Mouse (Mus musculus) hindbrain, embryonic 12.5 days (tissue): ENCODE data around the gene Caap1. TPM values are rescaled to one million over a fixed set of nuclear protein-coding genes. Genes with fewer than 3 reads are reported as not detected.

Source experiments
- ATAC-seq: fragments of 200-750 bp; cut with Nextera tagmentation; 2 replicates; pipeline ENCODE4 v1.8.0; 2017; ENCODE audit warnings: moderate TSS enrichment; ENCODE audit not compliant: low FRiP score
- H3K27ac ChIP-seq: fragments of 300-500 bp; sonication (generic); 2 replicates; pipeline ENCODE4 v1.5.1; 2016; ENCODE audit warnings: mild to moderate bottlenecking
- H3K27me3 ChIP-seq: fragments of 300-500 bp; sonication (generic); 2 replicates; pipeline ENCODE4 v1.6.1; 2016; ENCODE audit warnings: mild to moderate bottlenecking
- H3K36me3 ChIP-seq: fragments of 300-500 bp; sonication (generic); 2 replicates; pipeline ENCODE4 v1.6.1; 2016; ENCODE audit warnings: mild to moderate bottlenecking
- H3K4me1 ChIP-seq: fragments of 300-500 bp; sonication (generic); 2 replicates; pipeline ENCODE4 v1.6.1; 2016
- H3K4me2 ChIP-seq: fragments of 300-500 bp; sonication (generic); replicated peaks from 2 replicates; pipeline ENCODE4 v1.6.1; 2016; ENCODE audit warnings: mild to moderate bottlenecking
- H3K4me3 ChIP-seq: fragments of 300-500 bp; sonication (generic); 2 replicates; pipeline ENCODE4 v1.5.1; 2016; ENCODE audit warnings: mild to moderate bottlenecking
- H3K9ac ChIP-seq: fragments of 300-500 bp; sonication (generic); 2 replicates; pipeline ENCODE4 v1.6.1; 2016; ENCODE audit warnings: mild to moderate bottlenecking, moderate library complexity
- H3K9me3 ChIP-seq: fragments of 300-500 bp; sonication (generic); replicated peaks from 2 replicates; pipeline ENCODE4 v1.6.1; 2016; ENCODE audit warnings: mild to moderate bottlenecking
- WGBS: fragments of 180-500 bp; shearing (Covaris S2); methylation state at CpG from one replicate; pipeline ENCODE4 v1.1.7; 2016; 5-methylcytosine and 5-hydroxymethylcytosine counted together
- polyA plus RNA-seq: library from polyadenylated mRNA; unstranded; fragments of >200 nt; fragmentation: Nextera tagmentation; extraction: Ambion mirVana; gene quantifications from 2 replicates; pipeline ENCODE4 v1.2.1, GENCODE M21; 2016

Caap1 gene
- polyA plus RNA-seq: 35.0 and 37.3 TPM in 2 replicates

DNA sequence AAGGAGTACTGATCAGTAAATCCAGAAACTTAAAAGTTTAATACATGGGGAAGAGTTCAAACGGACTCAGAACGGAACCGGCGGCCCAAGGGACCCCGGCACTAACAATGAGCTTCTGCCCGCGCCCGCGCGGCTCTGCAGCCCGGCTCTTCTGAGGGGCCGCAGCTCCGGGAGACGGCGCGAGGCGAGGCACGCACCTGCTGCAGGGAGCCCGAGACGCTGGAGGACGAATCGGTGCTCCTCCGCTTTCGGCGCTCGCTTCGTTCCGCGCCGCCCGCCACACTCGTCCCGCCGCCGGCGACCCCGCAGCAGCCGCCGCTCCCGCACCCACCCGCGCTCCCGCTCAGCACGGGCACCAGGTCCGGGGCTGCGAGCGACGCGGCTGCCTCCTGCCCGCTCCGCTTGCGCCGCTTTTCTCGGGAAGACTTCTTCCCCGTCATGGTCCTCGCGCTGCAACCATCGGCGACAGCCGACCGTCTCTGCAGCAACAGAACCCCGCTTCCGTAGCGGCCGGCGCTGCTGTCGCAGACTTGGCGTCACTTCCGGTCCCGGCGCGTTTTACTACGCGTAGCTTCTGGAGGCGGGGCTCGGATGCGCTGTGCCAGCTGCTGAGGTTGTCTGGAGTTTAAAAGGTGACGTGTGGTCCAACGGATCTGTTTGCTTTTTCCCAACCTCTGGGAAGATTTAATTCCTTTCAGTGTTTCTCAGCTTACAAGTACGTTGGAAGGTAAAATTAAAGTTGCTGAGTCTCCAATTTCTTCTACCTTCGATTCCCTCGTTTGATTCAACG lies at the start of gene Caap1, which contains the start of gene Gm10306:
Gene Caap1, minus strand, starts transcription at position 532 of the 790 bp plus-strand sequence.
Gene Gm10306, plus strand, starts transcription at position 282 of the 790 bp plus-strand sequence.
- peaks cover 9% of the 10 kb centered on the region for H3K4me1 ChIP-seq
- H3K9me3 ChIP-seq: no peaks in the 10 kb centered on the region
- ATAC-seq: peak; percentile 97
- no peaks in the 10 kb centered on the region for H3K27me3 ChIP-seq
- no peaks in the 10 kb centered on the region for H3K36me3 ChIP-seq
- WGBS: 1% methylated on average over 60 of the region's 83 CpGs
- H3K4me2 ChIP-seq: peak within 1 kb of the TSS; percentile 59
- H3K4me3 ChIP-seq: peak within 1 kb of the TSS; percentile 83
- H3K27ac ChIP-seq: peak within 1 kb of the TSS; percentile 75
- H3K9ac ChIP-seq: peak within 1 kb of the TSS; percentile 84

DNA sequence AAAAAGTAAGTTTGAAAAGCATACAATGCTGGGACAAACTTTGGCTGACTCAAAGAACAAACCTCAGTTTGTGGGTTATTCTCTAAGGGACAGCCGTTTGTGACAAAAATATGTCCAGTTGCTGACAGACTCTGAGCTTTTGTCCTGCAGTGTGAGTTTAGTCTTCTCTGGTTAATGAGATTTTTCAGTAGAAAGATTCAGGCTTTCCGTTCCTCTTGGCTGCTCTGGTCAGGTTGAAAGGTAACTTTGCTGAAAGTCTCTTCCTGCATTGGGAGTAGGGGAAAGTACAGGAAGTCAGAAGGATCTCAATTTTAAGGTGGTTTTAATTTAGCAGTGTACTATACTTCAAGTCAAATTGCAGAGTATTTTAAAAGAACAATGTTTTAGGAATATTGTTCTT lies 49.0 kb upstream of the Caap1 start:
- WGBS: 92% methylated on average over 2 of the region's 2 CpGs
- no peak for ATAC-seq

DNA sequence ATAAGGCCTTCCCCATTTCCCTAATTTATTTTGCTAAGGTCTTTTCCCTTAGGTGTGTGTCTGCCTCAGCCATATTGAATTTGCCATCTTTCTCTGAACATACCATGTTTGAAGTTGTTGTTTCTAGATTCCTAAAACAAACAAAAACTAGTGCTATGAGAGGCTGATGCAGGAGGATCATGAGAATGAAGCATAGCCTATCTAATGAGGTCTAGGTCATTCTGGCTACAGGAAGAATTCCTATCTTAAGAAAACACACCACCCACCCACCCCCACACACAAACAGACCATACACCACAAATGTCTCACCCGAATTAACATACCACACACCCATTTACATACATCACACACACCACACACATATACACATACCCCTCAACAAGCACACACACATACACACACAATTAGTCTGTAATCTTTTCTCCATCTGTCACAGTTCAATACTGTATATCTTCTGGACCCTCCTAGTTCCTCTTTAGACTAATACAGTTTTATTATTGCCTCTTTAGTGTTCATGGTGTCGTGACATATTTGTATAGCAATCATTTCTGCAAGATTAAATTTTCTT lies 47.9 kb upstream of the Caap1 start:
- Histone ChIP-seq H3K4me3 (no peak overlapping the region), H3K36me3 (no peaks in the 10 kb centered on the region), H3K27me3 (no peaks in the 10 kb centered on the region), H3K4me2 (peak overlapping the region; percentile 83; the same call in 1 of the 2 replicates), H3K9me3 (no peaks in the 10 kb centered on the region), H3K9ac (no peak overlapping the region), H3K27ac (no peak overlapping the region), H3K4me1 (peaks cover 21% of the 10 kb centered on the region)
- no peak for ATAC-seq
- WGBS: 91% methylated on average over 2 of the region's 2 CpGs

More for the DNA sequence above, 49.0 kb upstream of the Caap1 start:
- Histone ChIP-seq H3K27ac (no peak overlapping the region), H3K27me3 (no peaks in the 10 kb centered on the region), H3K4me1 (peaks cover 21% of the 10 kb centered on the region), H3K9me3 (no peaks in the 10 kb centered on the region), H3K4me2 (no peak overlapping the region), H3K36me3 (no peaks in the 10 kb centered on the region), H3K4me3 (no peak overlapping the region), H3K9ac (no peak overlapping the region)

DNA sequence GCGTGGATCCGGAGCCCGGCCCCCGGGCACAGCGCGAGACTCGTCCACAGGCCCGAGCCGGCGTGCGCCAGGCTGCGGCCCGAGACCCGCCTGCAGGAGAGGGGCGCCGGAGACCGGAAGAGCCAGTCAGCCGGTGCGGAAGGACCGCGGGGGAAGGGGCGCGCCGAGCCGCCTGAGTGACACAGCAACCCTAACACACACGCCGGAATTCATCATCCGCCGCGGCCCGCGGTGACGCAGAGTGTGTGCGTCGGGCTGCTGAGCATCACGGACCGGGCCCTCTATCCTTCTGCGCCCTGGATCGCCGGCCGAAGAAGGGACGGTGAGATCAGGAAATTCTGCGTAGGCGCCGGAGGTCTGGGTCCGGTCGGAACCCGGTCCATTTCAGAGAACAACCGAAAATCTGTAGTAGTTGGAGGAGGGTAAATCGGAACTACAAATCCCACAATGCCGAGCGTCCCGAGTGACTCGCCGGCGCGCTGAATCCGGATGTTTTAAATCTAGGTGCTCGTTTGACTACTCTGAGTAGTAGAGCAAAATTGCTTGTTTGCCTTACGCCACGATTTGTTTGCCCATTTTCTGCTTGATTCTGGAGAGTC lies 46.5 kb upstream of the Caap1 start, which contains the start of gene Plaa:
Gene Plaa, minus strand, starts transcription at position 214 of the 599 bp plus-strand sequence.
- Histone ChIP-seq H3K27me3 (no peaks in the 10 kb centered on the region), H3K9me3 (no peaks in the 10 kb centered on the region), H3K4me2 (peak within 1 kb of the TSS; percentile 83), H3K9ac (peak within 1 kb of the TSS; percentile 95), H3K4me1 (peaks cover 21% of the 10 kb centered on the region), H3K4me3 (peak within 1 kb of the TSS; percentile 94), H3K36me3 (no peaks in the 10 kb centered on the region), H3K27ac (peak within 1 kb of the TSS; percentile 94)
- peak; percentile 100 for ATAC-seq
- WGBS: under 1% methylated on average over 56 of the region's 61 CpGs

DNA sequence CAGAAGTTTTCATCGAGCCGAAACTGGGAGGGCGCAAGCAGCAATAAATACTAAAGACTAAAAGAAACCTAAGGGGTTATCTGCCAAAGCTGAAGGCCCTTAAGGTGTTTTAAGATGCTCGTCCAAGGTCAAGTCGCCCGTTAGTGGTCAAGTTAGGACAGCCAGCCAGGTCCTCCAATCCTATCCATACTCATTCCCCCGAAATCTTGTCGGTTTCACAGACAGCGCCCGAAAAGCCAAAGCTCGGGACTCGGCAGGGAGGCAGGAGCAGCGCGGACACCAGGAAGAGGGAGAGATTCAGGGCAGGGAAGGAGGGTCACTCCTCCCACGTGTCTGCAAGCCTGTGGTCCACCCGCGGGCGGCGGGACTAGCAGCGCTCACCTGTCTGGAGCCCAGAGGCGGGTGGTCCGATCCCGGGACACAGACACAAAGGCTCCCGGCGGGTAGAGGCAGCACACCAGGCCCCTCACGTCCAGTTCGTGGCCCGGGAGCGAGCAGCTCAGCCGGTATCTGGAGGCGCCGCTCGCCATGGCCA lies 46.0 kb upstream of the Caap1 start:
- Histone ChIP-seq H3K4me2 (peak overlapping the region; percentile 83), H3K4me1 (peaks cover 21% of the 10 kb centered on the region), H3K4me3 (peak overlapping the region; percentile 94), H3K27ac (peak overlapping the region; percentile 94), H3K36me3 (no peaks in the 10 kb centered on the region), H3K27me3 (no peaks in the 10 kb centered on the region), H3K9ac (peak overlapping the region; percentile 95), H3K9me3 (no peaks in the 10 kb centered on the region)
- ATAC-seq: no peak
- WGBS: under 1% methylated on average over 32 of the region's 33 CpGs

DNA sequence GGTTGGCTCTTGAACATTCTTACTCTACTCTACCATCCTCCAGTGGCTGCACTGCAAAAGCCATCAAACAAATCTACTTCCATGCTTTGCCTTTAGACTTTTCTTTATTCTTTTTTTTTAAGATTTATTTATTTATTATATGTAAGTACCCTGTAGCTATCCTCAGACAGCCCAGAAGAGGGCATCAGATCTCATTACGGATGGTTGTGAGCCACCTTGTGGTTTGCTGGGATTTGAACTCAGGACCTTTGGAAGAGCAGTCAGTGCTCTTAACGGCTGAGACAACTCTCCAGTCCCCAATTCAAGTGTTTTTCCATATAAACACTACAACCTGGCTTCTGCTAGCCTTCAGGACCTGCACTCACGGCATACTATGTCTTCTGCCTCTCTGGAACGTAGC lies 44.8 kb upstream of the Caap1 start:
- 90% methylated on average over 4 of the region's 4 CpGs for WGBS
- no peak for ATAC-seq
- H3K27me3 ChIP-seq: no peaks in the 10 kb centered on the region
- no peaks in the 10 kb centered on the region for H3K9me3 ChIP-seq
- peak overlapping the region; percentile 83 for H3K4me2 ChIP-seq
- H3K4me1 ChIP-seq: peaks cover 21% of the 10 kb centered on the region
- H3K4me3 ChIP-seq: no peak overlapping the region
- no peak overlapping the region for H3K9ac ChIP-seq
- H3K36me3 ChIP-seq: no peaks in the 10 kb centered on the region
- no peak overlapping the region for H3K27ac ChIP-seq

DNA sequence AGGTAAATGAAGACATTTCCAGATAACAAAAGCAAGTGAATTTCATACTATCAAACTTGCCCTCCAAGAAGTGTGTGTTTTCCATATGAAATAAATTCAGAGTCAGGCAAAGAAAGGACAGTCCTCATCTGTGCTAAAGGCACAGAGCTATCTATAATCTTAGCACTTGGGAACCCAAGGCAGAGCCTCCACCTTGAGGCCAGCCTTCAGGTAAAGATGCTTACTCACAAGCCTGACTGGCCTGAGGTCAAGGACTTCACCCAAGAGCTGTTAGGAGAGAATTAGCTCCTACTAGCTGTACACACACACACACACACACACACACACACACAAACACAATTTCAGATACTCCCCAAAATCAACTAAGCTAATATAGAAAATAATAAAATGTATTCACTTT lies 36.1 kb upstream of the Caap1 start:
- H3K9me3 ChIP-seq: no peaks in the 10 kb centered on the region

DNA sequence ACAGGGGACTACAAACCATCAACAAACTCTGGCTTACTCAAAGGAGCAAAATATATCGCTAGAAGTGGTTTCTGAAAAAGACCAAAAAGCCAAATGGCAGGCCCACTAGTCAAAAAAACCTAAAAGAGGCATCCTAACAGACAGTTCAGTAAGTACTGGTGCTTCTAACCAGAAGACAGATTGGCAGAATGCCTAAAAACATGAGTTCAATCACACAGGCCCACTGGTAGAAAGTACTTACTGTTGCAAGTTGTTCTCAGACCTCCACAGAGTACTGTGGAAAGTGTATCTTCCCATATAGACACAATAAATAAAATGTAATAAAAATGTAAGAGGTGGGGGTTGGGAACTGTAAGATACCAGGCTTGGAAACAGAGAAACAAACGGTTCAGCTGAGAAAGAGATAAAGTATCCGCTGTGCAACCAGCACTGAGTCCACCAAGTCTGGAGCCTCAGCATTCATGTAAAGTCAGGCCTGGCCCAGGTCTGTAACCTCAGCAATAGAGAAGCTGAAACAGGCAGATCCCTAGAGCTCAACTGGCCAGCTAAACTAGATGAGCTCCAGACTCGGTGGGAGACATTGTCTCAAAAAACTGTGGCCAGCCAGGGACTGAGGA lies 35.3 kb upstream of the Caap1 start:
- Histone ChIP-seq H3K27me3 (no peaks in the 10 kb centered on the region), H3K4me3 (no peak overlapping the region), H3K27ac (no peak overlapping the region), H3K36me3 (no peaks in the 10 kb centered on the region), H3K4me1 (0 out of 2 replicates have a peak, but pooled peaks cover 2% of the 10 kb centered on the region), H3K9me3 (no peaks in the 10 kb centered on the region), H3K4me2 (no peak overlapping the region), H3K9ac (no peak overlapping the region)
- WGBS: 88% methylated on average over 4 of the region's 4 CpGs
- no peak for ATAC-seq

More for the DNA sequence above, 36.1 kb upstream of the Caap1 start:
- Histone ChIP-seq H3K4me3 (no peak overlapping the region), H3K36me3 (no peaks in the 10 kb centered on the region), H3K4me2 (no peak overlapping the region), H3K9ac (no peak overlapping the region), H3K4me1 (0 out of 2 replicates have a peak, but pooled peaks cover 2% of the 10 kb centered on the region), H3K27ac (no peak overlapping the region), H3K27me3 (no peaks in the 10 kb centered on the region)
- ATAC-seq: no peak

DNA sequence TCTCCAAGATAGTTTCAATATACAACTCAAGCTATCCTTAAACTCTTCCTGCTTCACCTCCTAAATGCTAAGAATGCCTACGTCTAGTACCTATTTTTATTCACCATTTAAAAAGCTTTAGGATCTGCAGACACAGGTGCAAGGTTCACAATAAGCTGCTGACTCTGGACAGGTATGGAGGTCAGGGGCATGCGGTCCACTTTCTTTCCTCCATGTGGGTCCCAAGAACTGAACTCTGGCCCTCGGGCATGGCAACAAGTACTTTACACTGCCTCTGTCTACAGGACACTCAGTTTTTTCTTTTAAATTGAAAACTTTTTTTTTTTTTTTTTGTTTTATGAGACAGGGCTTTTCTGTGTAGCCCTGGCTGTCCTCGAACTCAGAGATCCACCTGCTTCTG lies 16.1 kb upstream of the Caap1 start:
- H3K4me1 ChIP-seq: no peaks in the 10 kb centered on the region
- H3K9ac ChIP-seq: no peak overlapping the region
- no peaks in the 10 kb centered on the region for H3K27me3 ChIP-seq
- no peak overlapping the region for H3K4me3 ChIP-seq
- H3K9me3 ChIP-seq: no peaks in the 10 kb centered on the region
- no peak overlapping the region for H3K4me2 ChIP-seq
- ATAC-seq: no peak
- WGBS: 95% methylated on average over 4 of the region's 4 CpGs
- peaks cover 44% of the 10 kb centered on the region for H3K36me3 ChIP-seq
- no peak overlapping the region for H3K27ac ChIP-seq

DNA sequence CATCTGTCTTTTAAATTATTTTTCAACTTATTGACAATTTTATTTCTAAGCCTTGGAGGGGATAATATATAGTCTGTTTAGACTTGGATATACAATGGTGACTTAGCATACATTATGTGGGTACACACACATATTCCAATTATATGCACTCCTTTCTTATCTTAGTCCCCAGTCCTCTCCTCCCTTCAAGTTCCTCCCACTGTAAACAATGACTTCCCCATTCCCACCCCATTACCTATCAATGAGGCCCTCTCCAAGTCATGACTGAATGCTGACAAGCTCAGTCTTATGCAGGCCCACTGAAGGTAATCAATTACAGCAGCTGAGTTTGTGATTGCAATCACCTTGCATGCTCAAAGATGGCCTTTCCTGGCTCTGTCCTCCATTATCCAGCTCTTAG lies 7.7 kb upstream of the Caap1 start:
- Histone ChIP-seq H3K27me3 (no peaks in the 10 kb centered on the region), H3K27ac (no peak overlapping the region), H3K9me3 (no peaks in the 10 kb centered on the region), H3K9ac (no peak overlapping the region), H3K36me3 (peaks cover 12% of the 10 kb centered on the region), H3K4me1 (no peaks in the 10 kb centered on the region), H3K4me2 (no peak overlapping the region), H3K4me3 (no peak overlapping the region)
- no peak for ATAC-seq

DNA sequence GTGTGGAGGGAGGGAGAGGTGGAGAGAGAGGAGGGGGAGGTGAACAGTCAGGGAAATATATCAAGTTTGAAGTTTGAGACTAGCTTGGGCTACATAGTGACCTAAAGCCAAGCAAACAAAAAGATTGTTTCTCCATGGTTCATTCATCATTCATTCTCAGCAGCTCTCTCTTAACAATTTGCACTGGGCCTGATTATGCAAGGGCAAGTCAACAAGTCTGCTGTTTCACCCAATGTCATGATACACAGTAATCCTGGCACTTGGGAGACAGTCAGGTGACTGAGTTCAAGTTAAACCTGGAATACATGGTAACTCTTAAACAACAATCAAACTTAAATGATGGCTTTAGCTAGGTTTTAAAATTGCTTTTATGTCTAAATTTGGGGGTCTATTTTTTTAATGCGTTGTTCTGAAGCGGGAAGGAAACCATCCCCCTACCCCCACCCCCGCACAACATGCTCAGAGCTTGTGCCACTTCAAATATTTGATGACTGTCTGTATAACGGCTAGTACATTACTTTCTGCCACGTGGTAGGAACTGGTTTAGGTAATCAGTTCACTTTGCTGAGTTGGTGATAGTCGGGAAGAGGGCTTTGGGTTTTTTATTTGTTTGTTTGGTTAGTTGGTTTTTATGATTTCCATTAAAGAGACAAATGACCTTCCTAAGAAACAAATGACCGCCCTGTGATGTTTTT lies 5.5 kb upstream of the Caap1 start:
- H3K4me1 ChIP-seq: no peaks in the 10 kb centered on the region; the same call in 1 of the 2 replicates
- H3K9ac ChIP-seq: no peak overlapping the region
- no peak overlapping the region for H3K4me2 ChIP-seq
- H3K9me3 ChIP-seq: no peaks in the 10 kb centered on the region
- WGBS: 77% methylated on average over 7 of the region's 7 CpGs
- peaks cover 5% of the 10 kb centered on the region; the same call in 1 of the 2 replicates for H3K36me3 ChIP-seq
- H3K27me3 ChIP-seq: no peaks in the 10 kb centered on the region
- H3K27ac ChIP-seq: no peak overlapping the region
- no peak for ATAC-seq
- no peak overlapping the region for H3K4me3 ChIP-seq
